Mouse (Mus musculus): Measurements from ENCODE around the gene 4931414P19Rik. TPM values are rescaled to one million over a fixed set of nuclear protein-coding genes. Genes with fewer than 3 reads are reported as not detected.

4931414P19Rik gene
- total RNA-seq, 2 experiments from 2014 or later: 4.9 to 6.6 TPM

GRCm38 (mm10) chr14:54538580-54538979 is 67.2 kb downstream of the 4931414P19Rik start:
- DNase-seq: no peak

Small RNAs within 50 kb of the gene (microRNA-seq; reads per million reads assigned to microRNA genes)
- gene Mir686: 0 reads per million in 2 experiments
- gene Mir6948: 0 reads per million in 2 experiments

Other genes starting within 250 kb of the 4931414P19Rik start
- gene Oxa1l, start 245.2 kb downstream of the 4931414P19Rik start, total RNA-seq (2021): 100 to 1,000 TPM; 114 to 126 TPM
- gene Slc7a7, start 188.2 kb downstream of the 4931414P19Rik start, total RNA-seq (2021): 1 to 10 TPM; 5.2 to 7.8 TPM
- gene Mrpl52, start 179.1 kb downstream of the 4931414P19Rik start, total RNA-seq (2021): 100 to 1,000 TPM; 185 to 194 TPM
- gene Mmp14, start 174.4 kb downstream of the 4931414P19Rik start, total RNA-seq (2021): 100 to 1,000 TPM; 129 to 131 TPM
- gene Lrp10, start 141.9 kb downstream of the 4931414P19Rik start, total RNA-seq (2021): 10 to 100 TPM; 81.3 to 81.5 TPM
- under 1 TPM; 0.14 to 0.23 TPM for gene Rem2, start 129.9 kb downstream of the 4931414P19Rik start, total RNA-seq (2021)
- gene Prmt5, start 88.5 kb downstream of the 4931414P19Rik start, total RNA-seq (2021): 10 to 100 TPM; 36.2 to 36.5 TPM
- gene Haus4, start 51.4 kb downstream of the 4931414P19Rik start, total RNA-seq (2021): 10 to 100 TPM; 30.6 to 32.7 TPM
- gene Ajuba, start 28.4 kb downstream of the 4931414P19Rik start, total RNA-seq (2021): 10 to 100 TPM; 19.4 to 20.3 TPM
- gene Psmb5, start 12.0 kb upstream of the 4931414P19Rik start, total RNA-seq (2021): 100 to 1,000 TPM; 192 to 198 TPM
- gene Psmb11, start 15.4 kb upstream of the 4931414P19Rik start, total RNA-seq (2021): not detected
- not detected for gene Gm17606, start 35.0 kb upstream of the 4931414P19Rik start, total RNA-seq (2021)
- 1 to 10 TPM; 2.7 to 3.1 TPM for gene Cdh24, start 35.4 kb upstream of the 4931414P19Rik start, total RNA-seq (2021)
- gene 1700123O20Rik, start 80.2 kb upstream of the 4931414P19Rik start, total RNA-seq (2021): 10 to 100 TPM; 19.3 to 20.9 TPM
- gene Acin1, start 80.9 kb upstream of the 4931414P19Rik start, total RNA-seq (2021): 100 to 1,000 TPM; 119 to 129 TPM
- under 1 TPM; 0.14 to 0.16 TPM for gene Gm29776, start 92.8 kb upstream of the 4931414P19Rik start, total RNA-seq (2021)
- gene Cebpe, start 106.2 kb upstream of the 4931414P19Rik start, total RNA-seq (2021): not detected
- 1 to 10 TPM; 1.9 to 2.0 TPM for gene Slc7a8, start 176.0 kb upstream of the 4931414P19Rik start, total RNA-seq (2021)
- not detected for gene Rnf212b, start 208.1 kb upstream of the 4931414P19Rik start, total RNA-seq (2021)

All from heart, postnatal 4 days (tissue).